Mouse (Mus musculus): Measurements from ENCODE around the gene Cd3d. TPM values are rescaled to one million over a fixed set of nuclear protein-coding genes. Genes with fewer than 3 reads are reported as not detected.

Cd3d gene
- polyA plus RNA-seq, 1 experiment from 2014 or later: not detected

GRCm38 (mm10) chr9:45011291-45011690 lies 29.7 kb downstream of the Cd3d start:
- Histone ChIP-seq H3K36me3 (no peaks in the 10 kb centered on the region), H3K9me3 (replicated peaks) (no peaks in the 10 kb centered on the region), H3K27me3 (no peaks in the 10 kb centered on the region), H3K4me3 (replicated peaks) (no peak overlapping the region), H3K4me1 (no peaks in the 10 kb centered on the region), H3K9ac (no peak overlapping the region), H3K4me2 (replicated peaks) (no peak overlapping the region), H3K27ac (replicated peaks) (no peak overlapping the region)
- 42% methylated on average over 6 of the region's 6 CpGs for WGBS
- ATAC-seq (ENCODE audit: insufficient number of reproducible peaks, low FRiP score, low TSS enrichment, low read depth): no peak

- Histone ChIP-seq H3K4me3 (replicated peaks) (no peak overlapping the region), H3K9ac (no peak overlapping the region), H3K27me3 (no peaks in the 10 kb centered on the region), H3K4me1 (no peaks in the 10 kb centered on the region), H3K27ac (replicated peaks) (no peak overlapping the region), H3K36me3 (no peaks in the 10 kb centered on the region), H3K9me3 (replicated peaks) (no peaks in the 10 kb centered on the region), H3K4me2 (replicated peaks) (no peak overlapping the region)
- WGBS: 28% methylated on average over 2 of the region's 2 CpGs
- ATAC-seq (ENCODE audit: insufficient number of reproducible peaks, low FRiP score, low TSS enrichment, low read depth): no peak
These were observed 33.3 kb downstream of the Cd3d start for GRCm38 (mm10) chr9:45014879-45015278.

- Histone ChIP-seq H3K4me1 (no peaks in the 10 kb centered on the region), H3K4me2 (replicated peaks) (no peak overlapping the region), H3K9me3 (replicated peaks) (no peaks in the 10 kb centered on the region), H3K27me3 (no peaks in the 10 kb centered on the region), H3K27ac (replicated peaks) (no peak overlapping the region), H3K9ac (no peak overlapping the region), H3K36me3 (no peaks in the 10 kb centered on the region), H3K4me3 (replicated peaks) (no peak overlapping the region)
- no peak for ATAC-seq (ENCODE audit: insufficient number of reproducible peaks, low FRiP score, low TSS enrichment, low read depth)
- 64% methylated on average over 3 of the region's 3 CpGs for WGBS
These were observed 34.3 kb downstream of the Cd3d start for GRCm38 (mm10) chr9:45015841-45016240.

GRCm38 (mm10) chr9:45018031-45018430 lies 36.4 kb downstream of the Cd3d start:
- Histone ChIP-seq H3K4me3 (replicated peaks) (no peak overlapping the region), H3K27ac (replicated peaks) (no peak overlapping the region), H3K9ac (no peak overlapping the region), H3K4me1 (no peaks in the 10 kb centered on the region), H3K4me2 (replicated peaks) (no peak overlapping the region), H3K27me3 (no peaks in the 10 kb centered on the region), H3K36me3 (no peaks in the 10 kb centered on the region), H3K9me3 (replicated peaks) (no peaks in the 10 kb centered on the region)
- no peak for ATAC-seq (ENCODE audit: insufficient number of reproducible peaks, low FRiP score, low TSS enrichment, low read depth)
- WGBS: 84% methylated on average over 11 of the region's 11 CpGs

- ATAC-seq (ENCODE audit: insufficient number of reproducible peaks, low FRiP score, low TSS enrichment, low read depth): no peak
- WGBS: 10% methylated on average over 3 of the region's 3 CpGs
- H3K36me3 ChIP-seq: no peaks in the 10 kb centered on the region
- H3K9ac ChIP-seq: no peak overlapping the region
- no peak overlapping the region for H3K27ac ChIP-seq (replicated peaks)
- no peaks in the 10 kb centered on the region for H3K4me1 ChIP-seq
- no peaks in the 10 kb centered on the region for H3K27me3 ChIP-seq
- H3K9me3 ChIP-seq (replicated peaks): no peaks in the 10 kb centered on the region
- H3K4me3 ChIP-seq (replicated peaks): no peak overlapping the region
- no peak overlapping the region for H3K4me2 ChIP-seq (replicated peaks)
These were observed 41.2 kb downstream of the Cd3d start for GRCm38 (mm10) chr9:45022800-45023199.

- Histone ChIP-seq H3K36me3 (no peaks in the 10 kb centered on the region), H3K4me1 (no peaks in the 10 kb centered on the region), H3K4me2 (replicated peaks) (no peak overlapping the region), H3K9ac (no peak overlapping the region), H3K9me3 (replicated peaks) (no peaks in the 10 kb centered on the region), H3K27me3 (0 out of 2 replicates have a peak, but pooled peaks cover under 1% of the 10 kb centered on the region), H3K4me3 (replicated peaks) (no peak overlapping the region), H3K27ac (replicated peaks) (no peak overlapping the region)
- WGBS: 62% methylated on average over 3 of the region's 3 CpGs
- no peak for ATAC-seq (ENCODE audit: insufficient number of reproducible peaks, low FRiP score, low TSS enrichment, low read depth)
These were observed 42.1 kb downstream of the Cd3d start for GRCm38 (mm10) chr9:45023638-45024037.

- no peaks in the 10 kb centered on the region for H3K9me3 ChIP-seq (replicated peaks)
- H3K36me3 ChIP-seq: no peaks in the 10 kb centered on the region
- WGBS: 86% methylated on average over 2 of the region's 2 CpGs
- H3K4me2 ChIP-seq (replicated peaks): no peak overlapping the region
- no peak overlapping the region for H3K4me3 ChIP-seq (replicated peaks)
- H3K9ac ChIP-seq: no peak overlapping the region
- H3K4me1 ChIP-seq: no peaks in the 10 kb centered on the region
- ATAC-seq (ENCODE audit: insufficient number of reproducible peaks, low FRiP score, low TSS enrichment, low read depth): no peak
- H3K27me3 ChIP-seq: 0 out of 2 replicates have a peak, but pooled peaks cover 4% of the 10 kb centered on the region
- H3K27ac ChIP-seq (replicated peaks): no peak overlapping the region
These were observed 42.6 kb downstream of the Cd3d start for GRCm38 (mm10) chr9:45024187-45024586.

- Histone ChIP-seq H3K9me3 (replicated peaks) (no peaks in the 10 kb centered on the region), H3K27me3 (0 out of 2 replicates have a peak, but pooled peaks cover 4% of the 10 kb centered on the region), H3K36me3 (no peaks in the 10 kb centered on the region), H3K4me1 (no peaks in the 10 kb centered on the region), H3K27ac (replicated peaks) (no peak overlapping the region), H3K4me2 (replicated peaks) (no peak overlapping the region), H3K9ac (no peak overlapping the region), H3K4me3 (replicated peaks) (no peak overlapping the region)
- WGBS: 54% methylated on average over 8 of the region's 8 CpGs
- ATAC-seq (ENCODE audit: insufficient number of reproducible peaks, low FRiP score, low TSS enrichment, low read depth): no peak
These were observed 45.8 kb downstream of the Cd3d start for GRCm38 (mm10) chr9:45027376-45027775.

- Histone ChIP-seq H3K27ac (replicated peaks) (no peak overlapping the region), H3K36me3 (no peaks in the 10 kb centered on the region), H3K9me3 (replicated peaks) (no peaks in the 10 kb centered on the region), H3K4me2 (replicated peaks) (no peak overlapping the region), H3K9ac (no peak overlapping the region), H3K4me1 (no peaks in the 10 kb centered on the region), H3K27me3 (0 out of 2 replicates have a peak, but pooled peaks cover 4% of the 10 kb centered on the region), H3K4me3 (replicated peaks) (no peak overlapping the region)
- ATAC-seq (ENCODE audit: insufficient number of reproducible peaks, low FRiP score, low TSS enrichment, low read depth): no peak
- 67% methylated on average over 6 of the region's 6 CpGs for WGBS
These were observed 48.8 kb downstream of the Cd3d start for GRCm38 (mm10) chr9:45030341-45030740.

GRCm38 (mm10) chr9:45032261-45032660 lies 50.7 kb downstream of the Cd3d start:
- Histone ChIP-seq H3K27me3 (0 out of 2 replicates have a peak, but pooled peaks cover 4% of the 10 kb centered on the region), H3K4me1 (no peaks in the 10 kb centered on the region), H3K36me3 (no peaks in the 10 kb centered on the region), H3K9me3 (replicated peaks) (no peaks in the 10 kb centered on the region), H3K9ac (no peak overlapping the region), H3K27ac (replicated peaks) (no peak overlapping the region), H3K4me3 (replicated peaks) (no peak overlapping the region), H3K4me2 (replicated peaks) (no peak overlapping the region)
- WGBS: 67% methylated on average over 2 of the region's 2 CpGs
- no peak for ATAC-seq (ENCODE audit: insufficient number of reproducible peaks, low FRiP score, low TSS enrichment, low read depth)

GRCm38 (mm10) chr9:45034526-45034925 lies 52.9 kb downstream of the Cd3d start:
- ATAC-seq (ENCODE audit: insufficient number of reproducible peaks, low FRiP score, low TSS enrichment, low read depth): no peak
- H3K27me3 ChIP-seq: 0 out of 2 replicates have a peak, but pooled peaks cover 2% of the 10 kb centered on the region
- no peak overlapping the region for H3K9ac ChIP-seq
- H3K36me3 ChIP-seq: no peaks in the 10 kb centered on the region
- H3K4me2 ChIP-seq (replicated peaks): no peak overlapping the region
- H3K27ac ChIP-seq (replicated peaks): no peak overlapping the region
- H3K9me3 ChIP-seq (replicated peaks): no peaks in the 10 kb centered on the region
- 75% methylated on average over 3 of the region's 3 CpGs for WGBS
- no peaks in the 10 kb centered on the region for H3K4me1 ChIP-seq
- no peak overlapping the region for H3K4me3 ChIP-seq (replicated peaks)
